Mouse (Mus musculus) lung, adult 2 months (tissue): Measurements from ENCODE around the gene Tnfrsf23. TPM values are rescaled to one million over a fixed set of nuclear protein-coding genes. Genes with fewer than 3 reads are reported as not detected.
"Not testable (repeated sequence)": the region's sequence is repeated elsewhere in the genome, so short reads cannot be mapped to it uniquely, and the experiment has no call there.

Experiments
- DNase-seq: peaks from one replicate; pipeline ENCODE4 v3.0.0; 2022
- H3K4me1 ChIP-seq: fragments of 200-500 bp; 2 replicates; pipeline ENCODE4 v1.6.1; 2011; ENCODE audit warnings: low read length; ENCODE audit not compliant: control insufficient read depth, insufficient read depth
- H3K4me3 ChIP-seq: fragments of 200-500 bp; replicated peaks from 2 replicates; pipeline ENCODE3; 2011; ENCODE audit warnings: low read depth, mild to moderate bottlenecking, control low read depth, low read length; ENCODE audit errors: extremely low read depth
- CTCF ChIP-seq: fragments of 200-500 bp; IDR thresholded peaks from 2 replicates; pipeline ENCODE4 v1.5.1; 2011; ENCODE audit warnings: mild to moderate bottlenecking, low read length, control low read depth; ENCODE audit not compliant: insufficient read depth
- POLR2A ChIP-seq: fragments of 200-500 bp; IDR thresholded peaks from 2 replicates; pipeline ENCODE4 v1.6.1; 2011; ENCODE audit warnings: low read depth, mild to moderate bottlenecking, control low read depth, low read length, borderline replicate concordance; ENCODE audit errors: extremely low read depth
- WGBS: fragments of 180-500 bp; shearing (Covaris S2); methylation state at CpG from one replicate; pipeline ENCODE4 v1.1.7; 2018; 5-methylcytosine and 5-hydroxymethylcytosine counted together
- polyA plus RNA-seq: library from polyadenylated mRNA; depleted of rRNA; stranded (reverse); fragments of >200 nt; gene quantifications from 2 replicates; pipeline ENCODE4 v1.2.3, GENCODE M21; 2012; rRNA removed

The Tnfrsf23 gene
- polyA plus RNA-seq, 1 experiment = 5.3 TPM

DNA sequence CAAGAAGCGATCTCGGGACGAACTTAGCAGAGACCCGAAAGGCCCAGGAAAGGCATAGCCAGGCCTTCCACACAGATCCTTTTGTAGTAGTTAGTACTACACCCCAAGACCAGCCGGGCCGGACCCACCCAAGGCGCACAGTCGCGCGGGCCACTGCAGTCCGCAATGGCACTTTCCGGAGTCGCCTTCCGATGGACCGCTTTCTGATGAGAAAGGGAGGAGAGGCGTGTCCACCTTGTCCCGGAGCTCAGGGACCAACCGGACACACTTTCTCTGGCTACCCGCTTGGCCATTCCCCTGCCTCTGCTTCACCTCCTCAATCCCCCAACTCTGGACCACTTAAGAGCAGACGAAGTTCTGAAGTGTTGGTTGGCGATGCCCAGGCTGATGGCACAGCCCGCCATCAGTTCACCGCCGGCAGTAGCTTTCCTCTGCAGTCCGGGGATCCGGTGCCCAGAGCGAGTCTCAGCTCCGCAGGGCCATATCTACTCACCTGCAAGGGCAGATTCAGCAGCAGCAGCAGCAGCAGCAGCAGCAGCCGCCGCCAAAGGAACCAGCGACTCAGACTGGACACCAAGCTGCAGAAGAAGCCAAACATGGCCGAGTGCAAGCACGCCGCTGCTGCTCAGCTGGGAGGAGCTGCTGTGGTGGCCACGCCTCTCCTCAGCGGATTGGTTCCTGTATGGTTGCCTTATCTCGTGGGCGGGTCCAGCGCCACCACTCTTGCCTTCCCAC is 36.5 kb downstream of the Tnfrsf23 start, which contains the start of gene Tnfrsf22:
Gene Tnfrsf22 (minus strand): TSS at position 628 of the 735 bp plus-strand sequence.
- Histone ChIP-seq H3K4me1 (no peaks in the 10 kb centered on the region), H3K4me3 (peak within 1 kb of the TSS; percentile 79)
- TF ChIP-seq CTCF (no peak), POLR2A (no peak; the same call in 1 of the 2 replicates)
- 3% methylated on average over 39 of the region's 39 CpGs for WGBS
- DNase-seq = peak; percentile 73

DNA sequence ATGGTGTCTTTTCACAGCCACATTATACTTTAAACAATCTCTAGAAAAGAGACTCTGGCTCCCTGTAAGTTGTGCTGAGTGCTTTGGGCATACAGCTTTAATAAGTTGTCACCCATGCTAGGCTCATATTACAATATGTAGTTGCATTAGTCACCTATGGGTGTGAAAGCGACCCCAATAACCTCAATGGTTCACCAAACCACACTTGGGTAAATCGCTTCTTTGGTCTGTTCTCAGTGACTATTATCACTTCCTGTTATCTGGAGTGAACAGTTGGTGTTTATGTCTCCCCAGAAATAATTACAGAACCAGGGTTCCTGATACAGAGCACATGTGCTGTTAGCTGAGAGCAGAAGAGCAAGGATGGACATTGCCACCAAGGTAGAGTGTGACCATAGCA is 41.7 kb downstream of the Tnfrsf23 start:
- 67% methylated on average over 2 of the region's 2 CpGs for WGBS
- not testable (repeated sequence) for H3K4me3 ChIP-seq, H3K4me1 ChIP-seq, DNase-seq

DNA sequence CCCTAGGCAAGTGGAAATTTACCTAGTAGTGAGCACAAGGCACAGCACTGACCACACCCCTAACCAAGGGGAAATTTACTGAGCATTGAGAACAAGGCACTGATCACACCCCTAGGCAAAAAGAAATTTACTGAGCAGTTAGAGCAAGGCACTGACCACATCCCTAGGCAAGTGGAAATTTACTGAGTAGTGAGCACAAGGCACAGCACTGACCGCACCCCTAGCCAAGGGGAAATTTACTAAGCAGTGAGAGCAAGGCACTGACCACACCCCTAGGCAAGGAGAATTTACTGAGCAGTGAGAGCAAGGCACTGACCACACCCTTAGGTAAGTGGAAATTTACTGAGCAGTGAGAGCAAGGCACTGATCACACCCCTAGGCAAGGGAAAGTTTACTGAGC is 49.0 kb downstream of the Tnfrsf23 start:
- DNase-seq = no peak
- no peak for TF ChIP-seq CTCF
- 95% methylated on average over 1 of the region's 1 CpGs for WGBS
- no peak overlapping the region for H3K4me3 ChIP-seq
- no peaks in the 10 kb centered on the region for H3K4me1 ChIP-seq

DNA sequence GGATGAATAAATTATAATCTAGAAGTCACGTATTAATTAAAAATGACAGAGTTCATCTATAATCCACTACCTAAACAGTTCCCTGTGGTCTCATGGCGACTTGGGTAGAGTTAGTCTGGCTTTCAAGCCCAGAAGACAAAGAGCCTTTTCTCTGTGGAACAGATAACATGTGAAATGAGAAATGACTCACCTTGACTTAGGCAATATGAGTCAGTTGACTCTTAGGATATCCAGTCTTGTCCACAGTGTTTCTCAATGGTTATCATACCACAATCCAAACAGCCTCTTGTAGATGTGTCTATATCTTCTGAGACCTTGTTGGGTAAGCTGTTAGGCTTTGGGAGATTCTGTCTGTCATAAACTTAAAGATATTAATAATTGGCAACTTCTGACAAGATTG is 54.2 kb downstream of the Tnfrsf23 start:
- no peak overlapping the region for H3K4me3 ChIP-seq
- DNase-seq = no peak
- no peaks in the 10 kb centered on the region; the same call in 1 of the 2 replicates for H3K4me1 ChIP-seq
- TF ChIP-seq POLR2A = no peak
- TF ChIP-seq CTCF = no peak
- 79% methylated on average over 2 of the region's 2 CpGs for WGBS

DNA sequence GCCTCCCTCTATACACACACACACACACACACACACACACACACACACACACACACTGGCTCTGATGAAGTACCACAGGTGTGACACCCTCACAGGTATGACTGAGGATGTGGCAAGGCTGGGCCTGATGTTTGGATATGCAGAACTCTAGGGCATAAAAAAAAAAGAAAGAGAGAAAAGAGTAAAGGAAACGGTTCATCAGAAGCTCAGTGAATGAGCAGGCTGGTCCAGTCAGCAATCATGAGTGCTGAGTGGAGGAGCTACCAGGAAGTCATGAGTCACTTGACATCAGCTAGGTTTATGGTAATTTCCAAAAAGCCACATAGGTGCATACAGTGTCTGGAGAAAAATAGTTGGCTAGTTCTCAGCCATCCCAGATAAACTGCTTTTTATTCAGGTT is 56.2 kb downstream of the Tnfrsf23 start:
- WGBS = 10% methylated on average over 1 of the region's 1 CpGs
- no peak overlapping the region for H3K4me3 ChIP-seq
- H3K4me1 ChIP-seq = no peaks in the 10 kb centered on the region; the same call in 1 of the 2 replicates
- TF ChIP-seq CTCF (no peak), POLR2A (no peak)
- DNase-seq = no peak

DNA sequence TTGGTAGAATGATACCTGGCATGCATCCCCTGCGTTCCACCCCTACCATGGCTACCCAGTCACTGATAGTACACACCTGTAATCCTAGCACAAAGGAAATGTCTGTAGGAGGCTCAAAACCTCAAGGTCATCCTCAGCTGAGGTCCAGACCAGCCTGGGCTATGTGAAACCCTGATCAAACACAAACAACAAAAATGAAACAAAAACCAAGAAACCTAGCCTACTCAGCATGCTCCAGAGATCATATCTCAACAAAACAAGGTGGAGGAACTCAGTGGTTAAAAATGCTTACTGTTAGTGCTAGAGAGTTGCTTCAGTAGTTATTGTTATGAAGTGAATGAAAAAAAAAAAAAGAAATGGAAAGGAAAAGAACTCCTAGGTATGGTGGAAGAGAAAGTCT is 57.1 kb downstream of the Tnfrsf23 start, which contains the start of gene Tnfrsf26:
Gene Tnfrsf26 (minus strand): TSS at position 183 of the 400 bp plus-strand sequence.
- H3K4me1 ChIP-seq = no peaks in the 10 kb centered on the region; the same call in 1 of the 2 replicates
- H3K4me3 ChIP-seq = no peak within 1 kb of the TSS
- no peak for DNase-seq
- no peak for TF ChIP-seq POLR2A
- TF ChIP-seq CTCF = no peak
- WGBS = 74% methylated on average over 1 of the region's 1 CpGs

DNA sequence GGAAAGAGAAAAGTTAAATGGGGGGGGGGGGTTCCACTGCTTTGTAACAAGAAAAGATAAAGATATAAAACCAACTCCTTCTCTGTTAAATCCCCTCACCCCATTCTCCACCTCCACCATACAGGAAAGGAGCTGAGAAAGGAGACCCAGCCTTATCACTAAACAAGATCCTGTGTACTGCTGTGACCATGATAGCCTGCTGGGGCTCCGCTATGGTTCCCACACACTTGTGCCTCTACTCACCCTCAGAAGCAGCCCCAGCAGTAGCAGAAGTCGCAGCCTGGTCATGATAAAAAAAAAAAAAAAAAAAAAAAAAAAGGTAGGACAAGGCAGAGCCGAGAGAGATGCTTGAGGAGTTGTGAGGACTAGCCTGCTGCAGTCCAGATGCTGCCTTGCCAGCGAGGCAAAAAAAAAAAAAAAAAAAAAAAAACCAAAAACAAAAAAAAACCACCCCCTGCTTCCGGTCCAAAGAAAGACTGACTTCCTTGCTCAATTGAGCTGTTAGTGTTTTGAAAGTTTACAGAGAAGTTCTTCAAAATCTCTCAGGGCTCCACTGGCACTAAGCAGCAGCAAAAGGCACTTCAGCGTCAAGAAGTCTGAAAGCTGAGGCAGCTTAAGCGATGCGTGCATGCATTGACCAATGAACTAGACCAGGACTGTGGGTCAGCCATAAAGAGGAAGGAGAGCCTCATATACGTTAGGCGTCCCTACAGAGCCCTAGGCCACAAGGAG is 58.0 kb downstream of the Tnfrsf23 start:
- WGBS = 34% methylated on average over 10 of the region's 10 CpGs
- peak; percentile 11 for DNase-seq
- TF ChIP-seq CTCF = no peak
- TF ChIP-seq POLR2A = no peak
- Histone ChIP-seq H3K4me3 (no peak overlapping the region), H3K4me1 (no peaks in the 10 kb centered on the region; the same call in 1 of the 2 replicates)

DNA sequence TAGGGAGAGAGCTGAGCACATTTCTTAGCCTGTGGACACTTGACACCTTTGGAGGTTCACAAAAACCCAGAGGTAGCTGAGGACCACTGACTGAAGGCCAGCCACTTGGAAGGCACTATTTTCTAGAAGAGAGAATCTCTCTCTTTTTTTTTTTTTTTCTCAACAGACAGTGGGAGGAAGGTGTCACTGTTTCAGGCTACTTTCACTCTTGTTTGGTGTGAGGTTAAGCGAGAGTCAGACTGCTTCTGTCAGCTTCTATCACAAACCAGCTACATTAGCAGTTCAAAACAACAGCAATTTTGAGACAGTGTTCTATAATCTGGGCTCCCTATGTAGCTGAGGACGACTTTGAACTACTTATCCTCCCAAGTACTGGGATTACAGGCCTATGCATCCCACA is 59.5 kb downstream of the Tnfrsf23 start:
- TF ChIP-seq CTCF (no peak), POLR2A (no peak)
- Histone ChIP-seq H3K4me1 (no peaks in the 10 kb centered on the region; the same call in 1 of the 2 replicates), H3K4me3 (no peak overlapping the region)
- no peak for DNase-seq
- WGBS = 62% methylated on average over 2 of the region's 2 CpGs

DNA sequence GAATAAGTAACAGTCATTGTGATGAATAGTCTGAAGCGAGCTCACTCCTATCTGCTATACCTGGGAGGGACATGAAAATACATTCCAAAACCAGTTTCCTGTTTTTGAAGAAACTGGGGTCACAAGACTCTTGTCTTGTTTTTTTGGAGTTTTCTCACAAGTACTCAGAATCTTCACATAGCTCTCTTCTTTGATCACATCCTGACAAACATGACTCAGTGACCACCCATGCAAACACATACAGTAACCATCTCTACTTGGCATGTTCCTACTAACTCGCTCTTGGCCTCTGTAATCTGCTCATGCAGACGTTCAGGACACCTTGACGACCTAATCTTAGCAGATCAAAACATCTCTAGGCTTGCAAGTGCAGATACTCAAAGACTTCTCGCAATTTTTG is 60.5 kb downstream of the Tnfrsf23 start:
- TF ChIP-seq POLR2A (no peak), CTCF (no peak)
- H3K4me1 ChIP-seq = no peaks in the 10 kb centered on the region; the same call in 1 of the 2 replicates
- no peak for DNase-seq
- WGBS = 54% methylated on average over 5 of the region's 5 CpGs
- no peak overlapping the region for H3K4me3 ChIP-seq

DNA sequence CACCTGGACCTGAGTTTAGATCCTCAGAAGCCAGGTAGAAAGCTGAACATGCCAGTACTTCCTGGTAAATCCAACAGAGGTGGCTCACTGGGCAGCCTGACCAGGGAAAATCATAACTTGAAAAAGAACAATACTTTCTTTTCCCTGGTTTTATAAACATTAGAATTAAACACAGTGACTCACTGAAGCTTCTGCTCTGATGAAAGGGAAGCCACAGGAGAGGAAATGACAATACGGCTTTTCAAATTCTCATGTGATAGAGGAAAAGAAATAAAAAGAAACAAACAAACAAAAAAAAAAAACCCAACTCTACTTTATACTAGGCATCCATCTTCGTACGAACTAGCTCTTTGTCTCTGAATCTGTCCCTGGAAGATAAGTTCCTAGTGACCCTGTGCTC is 61.1 kb downstream of the Tnfrsf23 start:
- no peak for TF ChIP-seq POLR2A
- TF ChIP-seq CTCF = no peak
- 41% methylated on average over 3 of the region's 3 CpGs for WGBS
- Histone ChIP-seq H3K4me3 (no peak overlapping the region), H3K4me1 (no peaks in the 10 kb centered on the region; the same call in 1 of the 2 replicates)
- DNase-seq = no peak

DNA sequence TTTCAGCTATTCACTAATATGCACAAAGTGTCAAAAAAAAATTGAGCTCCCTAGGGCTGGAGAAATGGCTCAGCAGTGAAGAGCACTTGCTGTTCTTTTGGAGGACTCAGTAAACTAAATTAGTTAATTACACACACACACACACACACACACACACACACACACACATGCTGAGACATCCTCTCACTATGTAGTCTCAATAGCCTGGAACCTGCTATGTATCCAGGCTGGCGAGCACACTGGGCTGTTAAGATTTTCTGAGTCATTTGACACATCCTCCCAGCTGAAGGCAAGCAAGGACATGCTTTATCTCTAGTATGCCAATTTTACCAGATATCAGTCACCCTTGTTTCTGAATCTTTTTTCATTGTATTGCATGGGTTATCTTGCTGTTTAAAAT is 64.7 kb downstream of the Tnfrsf23 start:
- 34% methylated on average over 1 of the region's 1 CpGs for whole genome bisulfite sequencing
- Histone ChIP-seq H3K4me3 (no peak overlapping the region), H3K4me1 (no peaks in the 10 kb centered on the region)
- no peak for TF ChIP-seq CTCF
- no peak for TF ChIP-seq POLR2A
- no peak for DNase-seq

Other genes with a start within 250 kb of the Tnfrsf23 start
- gene Cdkn1c, start 224.8 kb downstream of the Tnfrsf23 start, polyA plus RNA-seq = 31.6 and 34.5 TPM in 2 replicates
- gene Slc22a18, start 212.1 kb downstream of the Tnfrsf23 start, polyA plus RNA-seq = 27.2 and 29.1 TPM in 2 replicates
- 5.1 and 6.1 TPM in 2 replicates for gene Phlda2, start 182.7 kb downstream of the Tnfrsf23 start, polyA plus RNA-seq
- gene Nap1l4, start 136.8 kb downstream of the Tnfrsf23 start, polyA plus RNA-seq = 41.9 and 57.7 TPM in 2 replicates
- 14.4 and 17.1 TPM in 2 replicates for gene Cars, start 85.8 kb downstream of the Tnfrsf23 start, polyA plus RNA-seq
- 0.76 and 1.8 TPM in 2 replicates for gene Tnfrsf26, start 57.1 kb downstream of the Tnfrsf23 start, polyA plus RNA-seq
- gene Tnfrsf22, start 36.2 kb downstream of the Tnfrsf23 start, polyA plus RNA-seq = 5.7 and 6.5 TPM in 2 replicates
- 103 and 125 TPM in 2 replicates for gene Osbpl5, start 71.1 kb upstream of the Tnfrsf23 start, polyA plus RNA-seq
- gene Mrgprg, start 81.1 kb upstream of the Tnfrsf23 start, polyA plus RNA-seq = not detected in 2 replicates
- gene Mrgpre, start 98.6 kb upstream of the Tnfrsf23 start, polyA plus RNA-seq = 2.2 and 3.2 TPM in 2 replicates
- gene Nadsyn1, start 137.0 kb upstream of the Tnfrsf23 start, polyA plus RNA-seq = 9.9 and 10.7 TPM in 2 replicates
- gene Dhcr7, start 137.3 kb upstream of the Tnfrsf23 start, polyA plus RNA-seq = 63.4 and 86.7 TPM in 2 replicates
- gene Gm498, start 181.0 kb upstream of the Tnfrsf23 start, polyA plus RNA-seq = not detected in 2 replicates